Mouse (Mus musculus): ENCODE measurements around the gene Gdpgp1.

DNA sequence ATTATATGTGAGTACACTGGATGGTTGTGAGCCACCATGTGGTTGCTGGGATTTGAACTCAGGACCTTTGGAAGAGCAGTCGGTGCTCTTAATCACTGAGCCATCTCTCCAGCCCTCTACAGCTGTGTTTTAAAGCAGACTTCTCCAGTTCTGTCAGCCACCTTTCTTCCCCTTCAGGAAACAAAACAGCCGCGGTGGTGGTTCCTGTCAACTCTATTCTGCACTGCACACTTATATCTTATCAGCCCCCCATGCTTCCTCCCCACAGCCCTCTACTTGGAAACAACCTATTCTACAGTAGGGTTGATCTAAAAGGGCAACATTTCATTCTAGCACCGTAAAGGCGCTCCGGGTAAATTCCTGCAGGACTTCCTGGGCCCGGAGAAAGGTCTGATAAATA, 14.2 kb downstream of the Gdpgp1 start:
- TF ChIP-seq CTCF (IDR thresholded peaks at IDR 0.05; ENCODE audit: insufficient read depth, low read depth, low read length) (no peak), POLR2A (IDR thresholded peaks at IDR 0.05; ENCODE audit: insufficient read depth, low read depth, low read length) (no peak)
